Mouse (Mus musculus) left cerebral cortex, postnatal 10 days (tissue): ENCODE results near the gene Ddx27. TPM values are rescaled to one million over a fixed set of nuclear protein-coding genes. Genes with fewer than 3 reads are reported as not detected.
A peak's percentile ranks its signal among the peaks of the same experiment; 100 is the strongest.

Source experiments
- DNase-seq, 2 experiments: peaks; one replicate each; pipeline ENCODE4 v3.0.0; 2021 to 2022; ENCODE audit warnings: low spot score in 2 of 2, mixed read lengths in 1 of 2; ENCODE audit errors: extremely low spot score in 1 of 2
- intact Hi-C: fragments of 180-260 bp; cut with DNase I; formaldehyde crosslinking; loops from one replicate; pipeline ENCODE4 v1.15.1; 2025
- total RNA-seq, 2 experiments: library from RNA; stranded (reverse); gene quantifications; 2 replicates each; pipeline ENCODE4 v1.2.3; 2021

Gene Ddx27
- total RNA-seq, 2 experiments from 2014 or later = 34.9 to 40.6 TPM

DNA sequence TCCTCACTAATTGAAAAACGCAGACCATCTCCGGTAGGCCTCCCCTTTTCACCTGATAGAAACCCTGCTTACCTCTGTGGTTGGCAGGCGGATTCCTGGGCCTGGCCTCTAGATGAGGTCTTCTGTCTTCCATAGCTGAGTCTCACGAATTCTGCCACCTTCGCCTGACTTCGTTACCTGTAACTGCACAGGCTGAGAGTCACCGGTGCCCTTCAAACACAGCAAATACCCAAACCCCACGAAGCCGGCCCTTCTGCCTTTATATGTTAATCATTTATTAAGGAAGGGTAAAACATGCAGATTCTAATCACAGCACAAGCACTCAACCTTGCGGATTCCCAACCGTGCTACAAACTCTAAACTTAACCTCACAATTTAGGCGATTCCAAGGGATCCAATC, 45.0 kb downstream of the Ddx27 start:
- intact Hi-C loops = loop anchor here (5.0 kb wide), 1 partner anchor 43 kb away; the partner anchor contains the start of gene Ddx27
- DNase-seq = no peak

DNA sequence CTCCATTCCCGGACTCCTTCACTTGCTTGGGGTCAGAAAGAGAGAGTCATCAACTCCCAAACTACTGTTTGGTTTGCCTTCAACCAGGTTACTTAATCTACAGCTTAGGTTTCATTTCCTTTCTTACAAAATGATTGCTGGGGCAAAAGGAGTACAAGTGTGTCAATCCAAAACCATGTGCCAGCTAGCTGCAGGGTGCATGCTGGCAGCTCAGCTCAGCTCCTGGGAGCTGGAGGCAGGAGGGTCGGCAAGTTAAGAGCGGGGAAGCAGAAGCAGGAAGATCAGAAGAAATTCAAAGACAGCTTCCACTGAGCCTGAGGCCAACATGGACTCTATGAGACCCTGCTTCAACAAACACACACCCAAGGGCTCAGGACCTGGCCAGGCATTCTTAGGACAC, 45.4 kb downstream of the Ddx27 start:
- intact Hi-C loops = loop anchor here (5.0 kb wide), 1 partner anchor 43 kb away; the partner anchor contains the start of gene Ddx27
- DNase-seq = no peak

DNA sequence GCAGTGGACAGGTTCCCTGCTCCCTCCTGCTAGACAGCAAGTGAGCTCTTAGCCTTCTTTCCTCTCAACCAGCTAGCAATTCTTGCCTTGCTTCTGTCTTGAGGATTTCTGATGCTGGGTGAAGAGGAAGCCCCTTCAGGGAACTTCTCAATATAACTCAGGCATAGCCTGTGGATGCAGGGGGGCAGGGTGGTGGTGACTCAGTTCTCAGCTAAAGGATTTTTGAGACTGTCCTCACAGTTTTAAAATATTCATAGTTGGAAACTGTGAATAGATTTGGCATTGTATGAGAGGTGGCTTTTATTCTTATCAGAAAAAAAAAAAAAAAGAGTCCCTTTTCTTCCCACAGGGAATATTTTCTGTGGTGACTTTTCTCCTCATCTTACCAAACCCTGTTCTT, 45.8 kb downstream of the Ddx27 start:
- DNase-seq = no peak
- intact Hi-C loops = loop anchor here (5.0 kb wide), 1 partner anchor 43 kb away; the partner anchor contains the start of gene Ddx27

DNA sequence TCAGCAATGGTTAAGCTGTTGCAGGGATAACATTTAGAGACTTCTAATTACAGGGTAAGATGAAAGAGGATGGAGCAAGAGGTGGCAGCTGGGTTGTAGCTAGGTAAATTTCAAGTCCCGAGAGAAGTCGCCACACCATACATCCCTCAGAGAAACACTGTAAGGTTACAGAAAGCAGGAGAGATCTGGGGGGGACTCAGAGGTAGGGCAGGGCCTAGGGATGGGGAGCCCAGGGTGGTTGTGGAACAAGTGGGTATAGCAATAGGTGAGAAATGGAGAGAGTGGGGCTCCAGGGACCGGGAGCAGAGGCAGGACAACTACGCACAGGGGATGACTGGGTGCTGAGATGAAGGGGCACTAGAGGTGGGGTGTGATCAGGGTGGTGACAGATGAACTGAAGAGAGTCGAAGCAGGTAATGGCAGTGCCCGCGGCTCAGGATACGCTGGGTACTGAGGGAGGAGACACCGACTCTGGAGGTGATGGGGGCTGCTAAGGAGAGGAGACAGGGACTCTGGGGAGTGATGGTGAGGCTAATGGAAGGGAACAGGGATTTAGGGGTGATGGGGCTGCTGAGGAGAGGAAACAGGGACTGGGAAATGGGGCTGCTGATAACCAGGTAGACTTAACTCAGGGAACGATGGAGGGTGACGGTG, 46.5 kb downstream of the Ddx27 start:
- intact Hi-C loops = loop anchor here (5.0 kb wide), 1 partner anchor 44 kb away; the partner anchor contains the start of gene Ddx27
- no peak for DNase-seq

DNA sequence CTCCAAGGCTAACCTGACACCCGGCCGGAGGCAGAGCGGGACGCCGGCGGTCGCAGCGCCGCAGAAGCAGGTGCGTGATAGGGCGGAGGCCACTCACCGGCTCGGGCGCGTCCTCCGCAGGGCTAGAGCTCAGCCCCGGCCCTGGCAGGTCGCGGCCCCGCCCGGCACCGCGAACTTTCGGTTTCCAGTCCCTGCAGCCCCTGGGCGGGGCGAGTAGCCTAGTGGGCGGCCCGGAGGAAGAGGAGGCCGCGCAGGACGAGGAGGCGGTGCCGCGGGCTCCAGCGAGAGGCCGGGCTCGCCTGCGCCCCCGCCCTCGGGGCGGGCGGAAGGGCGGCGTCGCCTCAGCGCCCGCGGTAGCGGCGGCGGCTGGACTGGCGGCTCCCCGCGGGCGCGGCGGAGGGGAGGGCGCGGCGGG, 47.5 kb downstream of the Ddx27 start:
- DNase-seq = peak; percentile 79 to 97
- intact Hi-C loops = loop anchor here (5.0 kb wide), 1 partner anchor 45 kb away; the partner anchor contains the start of gene Ddx27

DNA sequence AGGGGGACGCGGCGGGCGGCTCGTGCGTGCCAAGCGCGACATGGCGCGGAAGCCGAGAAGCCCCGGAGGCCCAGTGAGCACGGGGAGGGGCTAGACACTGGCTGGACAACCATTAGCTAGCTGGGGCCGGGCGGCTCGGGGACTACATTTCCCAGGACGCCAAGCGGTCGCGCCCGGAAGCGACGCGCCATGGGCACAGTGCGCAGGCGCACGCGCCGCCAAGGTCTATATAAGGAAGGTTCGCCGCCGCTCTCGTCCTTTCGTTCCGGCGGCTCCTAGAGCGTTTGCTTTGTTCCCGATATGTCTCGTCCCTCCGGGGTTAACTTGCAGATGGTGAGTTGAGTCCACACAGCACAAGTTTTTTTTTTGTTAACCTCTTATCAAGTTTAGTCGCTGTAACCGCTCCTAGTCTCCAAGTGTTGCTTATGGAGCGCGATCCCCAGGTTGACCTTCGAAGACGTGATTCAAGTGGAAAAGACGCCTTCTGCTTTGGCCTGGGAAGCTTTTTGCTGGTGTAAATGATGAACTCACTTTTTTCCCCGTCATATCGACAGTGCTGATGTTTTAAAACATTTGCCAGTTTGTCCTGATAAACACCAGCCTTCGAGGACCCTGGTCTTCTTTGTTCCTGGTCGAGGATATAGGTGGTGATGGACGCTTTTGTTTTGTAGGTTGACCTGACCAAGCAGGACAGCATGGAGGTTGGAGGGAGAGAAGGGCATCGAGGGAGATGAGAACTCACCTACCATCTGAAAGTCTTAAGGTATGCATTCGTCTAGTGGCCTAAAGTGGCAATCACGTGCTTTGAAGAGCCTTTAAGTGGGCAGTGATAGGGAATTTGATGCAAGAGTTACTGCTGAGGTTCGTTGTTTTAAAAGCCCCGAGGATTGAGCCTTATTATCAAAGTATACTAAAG, 48.2 kb downstream of the Ddx27 start, which contains the start of gene Znfx1:
Znfx1 (minus strand) TSS at position 51 of the 916 bp plus-strand sequence.
- intact Hi-C loops = loop anchor here (5.0 kb wide), 1 partner anchor 46 kb away; the partner anchor contains the start of gene Ddx27
- peak; percentile 95 to 97 for DNase-seq

DNA sequence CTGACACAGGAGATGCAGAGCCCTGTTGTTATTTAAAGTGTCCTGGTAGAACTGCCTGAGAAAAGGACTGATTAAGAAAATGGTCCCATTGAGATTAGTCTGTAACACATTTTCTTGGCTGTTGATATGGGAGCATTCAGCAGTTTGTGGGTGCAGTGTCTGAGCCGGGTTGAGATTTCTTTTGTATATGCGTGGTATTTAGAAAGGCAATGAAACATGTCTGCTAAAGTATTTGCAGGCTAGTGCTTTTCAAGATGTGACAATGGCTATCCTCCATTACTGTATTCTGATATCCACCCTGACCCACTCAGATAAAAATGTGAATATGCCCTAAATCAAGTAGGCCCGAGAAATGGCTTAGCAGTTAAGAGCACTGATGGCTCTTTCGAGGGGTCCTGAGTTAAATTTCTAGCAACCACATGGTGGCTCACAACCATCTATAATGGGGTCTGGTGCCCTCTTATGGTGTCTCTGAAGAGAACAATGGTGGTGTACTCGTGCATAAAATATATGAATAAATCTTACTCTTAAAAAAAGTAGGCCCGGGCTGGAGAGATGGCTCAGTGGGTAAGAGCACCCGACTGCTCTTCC, 49.0 kb downstream of the Ddx27 start:
- no peak for DNase-seq
- intact Hi-C loops = loop anchor here (5.0 kb wide), 1 partner anchor 47 kb away; the partner anchor contains the start of gene Ddx27

DNA sequence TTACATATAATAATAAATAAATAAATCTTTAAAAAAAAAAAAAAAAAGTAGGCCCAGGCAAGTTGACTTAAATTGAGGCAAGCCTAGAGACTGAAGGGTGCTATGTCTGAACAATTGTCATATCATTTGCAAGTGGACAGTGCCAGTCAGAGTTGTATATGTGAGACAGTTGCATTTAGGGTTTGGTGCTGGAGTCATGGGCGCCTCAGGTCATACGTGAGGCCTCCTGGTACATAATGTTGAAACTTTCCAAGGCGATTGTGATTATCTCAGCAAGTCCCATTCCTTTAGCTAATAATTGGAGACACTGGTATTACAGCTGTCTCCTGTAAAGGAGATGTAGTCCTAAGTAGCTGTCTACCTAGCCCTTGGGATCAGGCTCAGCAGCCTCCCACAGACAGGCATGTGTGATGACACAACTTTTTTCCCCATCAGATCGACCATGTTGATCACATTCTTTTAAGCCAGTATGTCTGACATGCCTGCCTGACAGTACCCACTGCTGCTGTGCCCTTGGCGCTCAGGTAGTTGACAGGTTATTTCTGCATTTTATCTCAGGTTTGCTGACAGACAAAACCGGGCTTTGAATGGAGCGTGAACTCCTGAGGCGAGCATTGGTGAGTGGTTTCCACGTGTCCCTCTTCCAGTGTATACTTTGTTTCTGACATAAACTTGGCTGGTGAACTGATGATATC, 49.8 kb downstream of the Ddx27 start:
- intact Hi-C loops = loop anchor here (5.0 kb wide), 2 partner anchors 47 to 353 kb away; partner anchors contain the start of gene Ddx27

DNA sequence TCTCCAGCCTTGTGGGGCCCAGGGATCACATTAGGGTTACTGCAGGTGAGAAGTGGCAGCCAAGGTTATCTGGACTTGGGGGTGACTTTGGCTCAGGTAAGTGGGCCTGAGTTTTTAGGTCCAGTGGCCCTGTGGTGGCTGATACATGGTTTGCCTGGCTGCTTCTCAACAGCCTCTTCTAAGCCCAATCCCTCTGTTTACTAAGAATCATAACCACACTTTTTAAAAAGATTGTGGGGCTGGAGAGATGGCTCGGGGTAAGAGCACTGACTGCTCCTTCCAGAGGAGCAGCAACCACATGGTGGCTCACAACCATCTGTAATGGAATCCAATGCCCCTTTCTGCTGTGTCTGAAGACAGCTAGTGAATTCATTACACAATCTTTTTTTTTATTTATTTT, 51.0 kb downstream of the Ddx27 start:
- DNase-seq = no peak
- intact Hi-C loops = loop anchor here (5.0 kb wide), 1 partner anchor 351 kb away; no protein-coding TSS in a partner anchor

More for the DNA sequence above, 49.8 kb downstream of the Ddx27 start:
- no peak for DNase-seq

DNA sequence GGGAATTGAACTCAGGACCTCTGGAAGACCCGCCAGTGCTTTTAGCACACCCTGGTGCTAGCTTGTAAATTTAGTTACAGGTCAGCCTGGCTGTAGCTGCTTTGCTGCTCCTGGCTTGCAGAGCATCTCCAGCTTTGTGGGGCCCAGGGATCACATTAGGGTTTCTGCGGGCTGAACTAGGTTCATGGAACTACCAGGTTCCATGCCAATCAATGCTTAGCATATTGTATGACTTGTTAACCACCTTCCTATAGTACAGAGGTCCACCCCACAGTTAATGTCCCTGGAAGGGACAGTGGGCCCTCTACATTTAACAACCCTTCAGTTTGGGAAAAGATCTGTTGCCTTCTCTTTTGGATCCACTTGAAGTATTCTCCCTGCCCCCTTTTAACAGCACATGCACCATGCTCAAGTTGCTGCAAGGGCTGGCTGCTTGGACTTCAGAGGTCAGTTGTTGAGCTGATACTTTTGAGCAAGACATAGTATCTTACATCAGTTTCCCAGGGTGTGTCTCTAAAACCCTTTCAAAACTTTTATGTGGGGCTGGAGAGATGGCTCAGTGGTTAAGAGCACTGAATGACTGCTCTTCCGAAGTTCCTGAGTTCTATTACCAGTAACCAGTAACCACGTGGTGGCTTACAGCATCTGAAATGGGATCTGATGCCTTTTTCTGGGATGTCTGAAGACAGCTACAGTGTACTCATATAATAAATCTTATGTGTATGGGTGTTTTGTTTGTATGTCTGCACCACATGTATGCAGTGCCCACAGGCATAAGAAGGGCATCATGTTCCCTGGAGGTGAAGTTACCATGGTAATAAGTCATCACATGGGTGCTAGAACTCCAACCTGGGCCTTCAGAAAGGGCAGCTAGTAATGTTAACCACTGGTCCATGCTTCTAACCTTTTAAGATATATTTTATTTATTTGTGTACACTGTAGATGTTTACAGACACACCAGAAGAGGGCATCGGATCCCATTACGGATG, 51.8 kb downstream of the Ddx27 start:
- intact Hi-C loops = loop anchor here (5.0 kb wide), 1 partner anchor 350 kb away; no protein-coding TSS in a partner anchor
- DNase-seq = no peak

DNA sequence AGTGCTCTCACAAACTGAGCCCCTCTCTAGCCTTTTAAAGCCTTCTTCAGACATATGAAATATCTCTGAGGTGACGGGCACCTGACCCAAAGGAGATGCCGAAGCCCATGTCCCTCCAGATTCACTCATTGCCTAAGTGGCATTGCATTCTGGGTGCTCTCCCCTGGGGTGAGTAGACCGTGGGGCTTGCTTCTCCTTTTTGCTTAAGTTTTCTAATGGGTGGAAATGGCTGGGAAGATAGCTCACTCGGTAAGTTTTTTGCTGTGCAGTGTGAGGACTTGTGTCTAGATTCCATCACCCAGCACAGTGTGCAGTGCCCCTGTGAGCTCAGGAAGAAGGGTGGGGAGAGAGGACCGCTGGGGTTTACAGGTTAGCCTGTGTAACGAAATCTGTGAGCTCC, 52.6 kb downstream of the Ddx27 start:
- intact Hi-C loops = loop anchor here (5.0 kb wide), 1 partner anchor 350 kb away; no protein-coding TSS in a partner anchor
- DNase-seq = no peak

DNA sequence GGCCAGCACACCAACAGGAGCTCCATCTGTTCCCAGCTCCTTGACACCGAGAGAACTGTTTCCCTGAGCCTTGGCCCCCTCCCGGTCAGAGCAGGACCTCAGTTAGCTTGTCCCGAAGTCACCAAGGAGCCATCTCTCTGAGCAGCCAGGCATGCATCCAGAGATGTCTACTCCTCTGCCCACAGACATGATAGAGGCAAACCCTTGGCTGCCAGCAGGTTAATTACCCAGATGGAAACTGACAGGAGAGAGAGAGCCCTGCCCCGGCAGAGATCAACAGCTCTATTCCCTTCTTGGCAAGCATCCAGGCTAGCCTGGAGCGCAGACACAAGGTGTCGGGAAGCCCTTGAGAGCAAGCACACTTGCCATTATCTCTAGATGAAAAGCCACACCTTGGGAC, 55.3 kb downstream of the Ddx27 start:
- intact Hi-C loops = loop anchor here (5.0 kb wide), 2 partner anchors 132 to 207 kb away; no protein-coding TSS in a partner anchor

DNA sequence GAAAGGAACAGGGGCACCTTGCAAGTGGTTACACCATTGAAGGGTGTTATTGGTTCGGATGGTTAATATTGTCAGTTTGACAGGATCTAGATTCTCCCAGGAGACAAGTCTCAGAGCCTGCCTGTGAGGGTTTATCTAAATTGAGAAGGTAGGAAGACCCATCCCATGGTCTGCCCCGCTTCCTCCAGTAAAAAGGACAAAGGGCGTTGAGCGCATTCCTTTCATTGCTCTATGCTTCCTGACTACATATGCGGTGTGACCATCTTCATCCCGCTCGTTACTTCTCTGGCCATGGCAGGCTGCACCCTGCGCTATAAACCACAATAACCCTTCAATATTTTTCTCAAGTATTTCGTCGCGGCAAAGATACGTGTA, 56.3 kb downstream of the Ddx27 start:
- DNase-seq = no peak
- intact Hi-C loops = loop anchor here (5.0 kb wide), 2 partner anchors 131 to 206 kb away; no protein-coding TSS in a partner anchor

More for the DNA sequence above, 55.3 kb downstream of the Ddx27 start:
- no peak for DNase-seq

DNA sequence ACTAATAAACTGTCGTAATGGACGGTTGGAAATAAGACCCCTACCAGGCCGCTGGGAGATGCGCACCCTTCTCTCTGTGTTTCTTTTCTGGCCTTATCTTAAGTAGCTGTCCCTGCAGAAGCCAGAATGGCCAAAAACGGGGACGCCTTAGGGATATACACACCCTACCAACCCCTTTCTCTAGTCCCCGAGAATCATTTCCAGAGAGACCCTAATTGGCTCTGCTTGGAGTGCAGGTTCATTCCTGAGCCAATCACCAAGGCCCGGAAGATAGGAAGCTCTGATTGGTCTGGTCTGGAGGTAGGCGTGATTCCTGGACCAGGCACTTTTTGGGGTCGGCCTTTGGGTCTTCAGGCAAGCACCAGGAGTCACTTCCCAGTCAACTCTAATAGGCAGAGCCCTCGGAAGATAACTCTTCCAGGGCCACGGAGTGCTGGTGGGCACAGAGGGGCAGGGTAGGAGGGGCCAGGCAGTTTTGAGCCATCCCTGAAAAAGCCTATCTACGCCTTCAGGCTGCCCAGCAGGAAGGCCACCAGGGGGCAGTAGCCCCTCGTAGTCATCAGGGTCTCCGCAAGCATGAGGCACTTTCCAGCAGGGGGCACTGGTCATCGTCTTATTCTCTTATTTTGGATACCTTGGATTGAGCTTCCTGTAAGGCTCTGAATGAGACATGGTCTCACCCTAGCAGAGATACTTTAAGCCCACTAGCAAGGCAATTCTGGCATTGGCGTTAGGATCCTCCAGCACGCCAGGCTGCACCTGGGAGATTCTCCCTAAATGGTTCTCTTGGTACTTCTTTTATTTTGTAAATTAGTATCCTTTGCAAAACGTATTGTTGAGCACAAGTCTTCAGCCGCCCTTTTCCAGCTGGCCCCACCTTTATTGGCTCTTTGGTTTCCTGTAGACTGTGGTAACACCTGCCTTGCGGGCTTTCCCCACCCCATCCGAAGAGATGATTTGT, 56.9 kb downstream of the Ddx27 start:
- DNase-seq = peak; percentile 93 to 95
- intact Hi-C loops = loop anchor here (2.0 to 5.0 kb wide), 3 partner anchors 130 to 205 kb away; no protein-coding TSS in a partner anchor

DNA sequence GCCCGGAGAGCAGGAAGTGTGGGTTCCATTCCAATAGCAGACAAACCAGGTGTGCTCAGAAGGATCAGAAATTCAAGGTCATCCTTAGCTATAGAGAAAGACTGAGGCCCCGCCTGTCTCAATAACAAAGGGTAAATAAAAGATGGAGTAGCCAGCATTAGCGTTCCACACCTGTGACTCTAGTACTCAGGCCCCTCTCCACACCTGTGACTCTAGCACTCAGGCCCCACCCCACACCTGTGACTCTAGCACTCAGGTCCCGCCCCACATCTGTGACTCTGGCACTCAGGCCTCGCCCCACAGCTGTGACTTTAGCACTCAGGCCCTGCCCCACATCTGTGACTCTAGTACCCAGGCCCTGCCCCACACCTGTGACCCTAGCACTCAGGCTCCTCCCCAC, 59.6 kb downstream of the Ddx27 start:
- DNase-seq = no peak
- intact Hi-C loops = loop anchor here (5.0 kb wide), 2 partner anchors 128 to 203 kb away; no protein-coding TSS in a partner anchor

DNA sequence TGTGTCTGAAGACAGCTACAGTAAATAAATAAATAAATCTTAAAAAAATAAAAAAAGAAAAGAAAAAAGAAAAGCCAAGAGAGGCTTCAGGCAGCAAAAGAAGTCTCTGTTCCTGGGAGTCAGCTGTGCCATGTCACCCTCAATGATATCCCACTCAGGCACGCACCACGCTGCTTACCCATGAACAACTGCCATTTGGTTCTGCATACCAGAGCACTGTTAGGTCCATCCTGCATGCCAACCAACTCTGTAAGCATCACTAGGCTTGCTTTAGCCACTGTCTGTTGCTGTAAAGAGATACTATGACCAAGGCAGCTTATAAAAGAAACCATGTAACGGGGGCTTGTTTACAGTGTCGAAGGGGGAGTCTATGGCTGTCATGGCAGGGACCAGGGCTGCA, 61.4 kb downstream of the Ddx27 start:
- DNase-seq = no peak
- intact Hi-C loops = no loop called here
